Mouse (Mus musculus): ENCODE measurements around the gene Gpr3. TPM values are rescaled to one million over a fixed set of nuclear protein-coding genes. Genes with fewer than 3 reads are reported as not detected.

The Gpr3 gene
- polyA plus RNA-seq, 1 experiment from 2014 or later, result 0.62 TPM

DNA sequence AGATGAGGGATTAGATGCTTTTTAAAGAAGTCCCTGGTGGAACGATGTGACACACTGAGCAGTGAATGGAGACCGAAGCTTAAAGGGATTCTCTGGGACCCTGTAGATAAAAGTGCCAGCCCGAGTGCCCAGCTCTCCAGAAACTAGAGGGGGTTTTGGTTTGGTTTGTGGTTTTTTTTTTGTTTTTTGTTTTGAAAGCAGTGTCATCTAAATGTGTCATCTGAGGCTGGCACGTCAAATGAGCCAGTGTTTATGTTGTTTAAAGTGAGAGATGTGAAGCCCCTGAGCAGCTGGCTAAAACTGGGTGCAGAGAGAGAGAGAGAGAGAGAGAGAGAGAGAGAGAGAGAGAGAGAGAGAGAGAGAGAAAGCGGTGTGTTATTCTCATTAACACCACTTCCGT, 50.1 kb downstream of the Gpr3 start:
- no peak for ATAC-seq
- Histone ChIP-seq H3K27me3 (replicated peaks; ENCODE audit: control insufficient read depth, insufficient read depth, low read length) (no peaks in the 10 kb centered on the region), H3K4me1 (ENCODE audit: control insufficient read depth, insufficient read depth, low read length) (peaks cover 6% of the 10 kb centered on the region; the same call in 1 of the 2 replicates), H3K4me2 (ENCODE audit: low read length) (no peak overlapping the region), H3K27ac (ENCODE audit: low read depth, low read length) (no peak overlapping the region), H3K36me3 (ENCODE audit: control insufficient read depth, insufficient read depth, low read length) (0 out of 2 replicates have a peak, but pooled peaks cover 3% of the 10 kb centered on the region), H3K4me3 (ENCODE audit: low read depth, low read length) (no peak overlapping the region), H3K9me3 (replicated peaks; ENCODE audit: control insufficient read depth, low read length) (no peaks in the 10 kb centered on the region), H3K9ac (ENCODE audit: low read length) (no peak overlapping the region)
- no peak for DNase-seq (ENCODE audit: low spot score)
- 68% methylated on average over 6 of the region's 6 CpGs for WGBS

DNA sequence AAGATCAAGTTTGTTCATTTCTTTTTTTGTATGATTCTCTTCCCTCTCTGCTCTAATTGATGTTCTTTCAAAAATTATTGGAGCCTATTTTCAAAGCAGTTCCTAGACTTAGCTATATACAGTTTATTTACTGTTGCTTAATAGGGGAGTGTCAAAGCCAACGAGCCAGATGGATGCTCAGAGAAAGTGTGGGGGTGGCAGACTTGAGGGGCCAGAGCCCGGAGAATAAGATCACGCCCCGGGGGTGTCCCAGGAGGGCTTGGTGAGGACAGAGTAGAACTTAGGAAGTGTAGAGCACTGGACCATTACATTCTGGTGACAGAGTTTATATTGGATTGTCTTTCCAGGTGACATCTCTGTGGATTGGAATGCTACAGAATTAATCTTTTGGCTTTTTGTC, 51.5 kb downstream of the Gpr3 start:
- H3K36me3 ChIP-seq (ENCODE audit: control insufficient read depth, insufficient read depth, low read length), result 0 out of 2 replicates have a peak, but pooled peaks cover 3% of the 10 kb centered on the region
- DNase-seq (ENCODE audit: low spot score) (no peak), ATAC-seq (no peak)
- WGBS, result 67% methylated on average over 4 of the region's 4 CpGs
- H3K9me3 ChIP-seq (replicated peaks; ENCODE audit: control insufficient read depth, low read length), result no peaks in the 10 kb centered on the region
- H3K9ac ChIP-seq (ENCODE audit: low read length), result no peak overlapping the region
- no peak overlapping the region for H3K4me3 ChIP-seq (ENCODE audit: low read depth, low read length)
- H3K4me1 ChIP-seq (ENCODE audit: control insufficient read depth, insufficient read depth, low read length), result peaks cover 6% of the 10 kb centered on the region
- H3K27ac ChIP-seq (ENCODE audit: low read depth, low read length), result no peak overlapping the region
- no peak overlapping the region for H3K4me2 ChIP-seq (ENCODE audit: low read length)
- no peaks in the 10 kb centered on the region for H3K27me3 ChIP-seq (replicated peaks; ENCODE audit: control insufficient read depth, insufficient read depth, low read length)

DNA sequence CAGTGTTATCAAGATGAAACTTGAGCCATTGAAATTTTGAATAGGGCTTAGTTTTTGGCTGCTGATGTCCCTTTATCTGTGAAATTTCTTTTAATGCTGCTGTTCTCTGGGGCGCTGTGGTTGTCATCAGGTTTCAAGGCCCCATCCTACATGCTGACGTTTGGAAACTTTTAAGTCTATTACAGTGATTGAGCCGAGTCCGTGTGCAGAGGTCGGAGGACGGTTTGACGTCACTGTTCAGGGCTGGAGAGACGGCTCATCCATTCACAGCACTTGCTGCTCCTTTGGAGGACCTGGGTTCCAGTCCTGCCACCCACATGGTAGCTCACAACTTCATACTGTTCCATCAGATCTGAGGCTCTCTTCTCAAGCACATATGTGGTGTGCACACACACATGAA, 52.1 kb downstream of the Gpr3 start:
- WGBS, result 65% methylated on average over 8 of the region's 8 CpGs
- DNase-seq (ENCODE audit: low spot score), result no peak
- H3K9ac ChIP-seq (ENCODE audit: low read length), result no peak overlapping the region
- peaks cover 6% of the 10 kb centered on the region for H3K4me1 ChIP-seq (ENCODE audit: control insufficient read depth, insufficient read depth, low read length)
- no peaks in the 10 kb centered on the region for H3K27me3 ChIP-seq (replicated peaks; ENCODE audit: control insufficient read depth, insufficient read depth, low read length)
- no peaks in the 10 kb centered on the region for H3K9me3 ChIP-seq (replicated peaks; ENCODE audit: control insufficient read depth, low read length)
- H3K4me3 ChIP-seq (ENCODE audit: low read depth, low read length), result no peak overlapping the region
- H3K27ac ChIP-seq (ENCODE audit: low read depth, low read length), result no peak overlapping the region
- no peak for ATAC-seq
- 0 out of 2 replicates have a peak, but pooled peaks cover 3% of the 10 kb centered on the region for H3K36me3 ChIP-seq (ENCODE audit: control insufficient read depth, insufficient read depth, low read length)
- no peak overlapping the region for H3K4me2 ChIP-seq (ENCODE audit: low read length)

DNA sequence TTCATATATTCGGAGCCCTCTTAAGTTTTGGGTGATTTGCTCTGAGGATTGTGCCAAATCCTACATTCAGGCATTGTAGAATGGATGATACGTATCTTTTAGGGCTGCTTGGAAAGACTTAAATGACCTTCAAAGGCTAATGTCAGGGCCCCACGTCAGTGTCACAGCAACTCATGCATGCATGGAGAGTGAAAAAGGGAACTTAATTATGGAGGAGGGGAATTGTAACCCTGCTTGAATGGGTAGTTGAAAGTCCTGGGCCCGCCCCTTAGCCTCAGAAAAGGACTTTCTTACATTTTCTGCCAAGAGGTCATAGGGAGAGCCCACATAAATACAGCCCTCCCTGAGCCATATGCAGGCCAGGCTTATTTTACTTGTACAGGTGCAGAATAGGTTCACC, 52.7 kb downstream of the Gpr3 start:
- H3K9me3 ChIP-seq (replicated peaks; ENCODE audit: control insufficient read depth, low read length), result no peaks in the 10 kb centered on the region
- peaks cover 6% of the 10 kb centered on the region for H3K4me1 ChIP-seq (ENCODE audit: control insufficient read depth, insufficient read depth, low read length)
- H3K27me3 ChIP-seq (replicated peaks; ENCODE audit: control insufficient read depth, insufficient read depth, low read length), result no peaks in the 10 kb centered on the region
- 18% methylated on average over 4 of the region's 4 CpGs for whole genome bisulfite sequencing
- no peak overlapping the region for H3K4me2 ChIP-seq (ENCODE audit: low read length)
- H3K27ac ChIP-seq (ENCODE audit: low read depth, low read length), result no peak overlapping the region
- 0 out of 2 replicates have a peak, but pooled peaks cover 3% of the 10 kb centered on the region for H3K36me3 ChIP-seq (ENCODE audit: control insufficient read depth, insufficient read depth, low read length)
- ATAC-seq (no peak), DNase-seq (ENCODE audit: low spot score) (peak; percentile 16)
- no peak overlapping the region for H3K4me3 ChIP-seq (ENCODE audit: low read depth, low read length)
- H3K9ac ChIP-seq (ENCODE audit: low read length), result no peak overlapping the region

Small RNAs within 50 kb of the gene (microRNA-seq; reads per million reads assigned to microRNA genes)
- gene Mir7017, result 0.66 reads per million

Other genes with a start within 250 kb of the Gpr3 start
- gene Fgr, start 238.4 kb downstream of the Gpr3 start, polyA plus RNA-seq (2014; fragmentation: Nextera tagmentation; extraction: Ambion mirVana), result 0.23 TPM in 1 of 2 replicates, not detected in the other
- gene Ahdc1, start 201.3 kb downstream of the Gpr3 start, polyA plus RNA-seq (2014; fragmentation: Nextera tagmentation; extraction: Ambion mirVana), result 8.6 and 12.2 TPM in 2 replicates
- 28.3 and 30.4 TPM in 2 replicates for gene Wasf2, start 82.0 kb downstream of the Gpr3 start, polyA plus RNA-seq (2014; fragmentation: Nextera tagmentation; extraction: Ambion mirVana)
- gene Cd164l2, start 405 bp downstream of the Gpr3 start, polyA plus RNA-seq (2014; fragmentation: Nextera tagmentation; extraction: Ambion mirVana), result 0.43 and 1.4 TPM in 2 replicates
- gene Map3k6, start 28.3 kb upstream of the Gpr3 start, polyA plus RNA-seq (2014; fragmentation: Nextera tagmentation; extraction: Ambion mirVana), result 1.1 and 1.7 TPM in 2 replicates
- gene Sytl1, start 50.6 kb upstream of the Gpr3 start, polyA plus RNA-seq (2014; fragmentation: Nextera tagmentation; extraction: Ambion mirVana), result 0.32 and 0.54 TPM in 2 replicates
- 125 and 131 TPM in 2 replicates for gene Tmem222, start 65.3 kb upstream of the Gpr3 start, polyA plus RNA-seq (2014; fragmentation: Nextera tagmentation; extraction: Ambion mirVana)
- 17.5 and 18.9 TPM in 2 replicates for gene Wdtc1, start 140.9 kb upstream of the Gpr3 start, polyA plus RNA-seq (2014; fragmentation: Nextera tagmentation; extraction: Ambion mirVana)
- 4.4 and 7.3 TPM in 2 replicates for gene Slc9a1, start 157.2 kb upstream of the Gpr3 start, polyA plus RNA-seq (2014; fragmentation: Nextera tagmentation; extraction: Ambion mirVana)